Mouse (Mus musculus) C2C12 (cell line): ENCODE measurements around the gene Nmnat3. TPM values are rescaled to one million over a fixed set of nuclear protein-coding genes. Genes with fewer than 3 reads are reported as not detected.

Source experiments
- H3K27me3 ChIP-seq: one replicate; pipeline ENCODE4 v1.6.1; 2011; ENCODE audit not compliant: control insufficient read depth, insufficient read depth, insufficient read length
- H3K36me3 ChIP-seq: one replicate; pipeline ENCODE4 v1.6.1; 2011; ENCODE audit not compliant: control insufficient read depth, insufficient read depth
- H3K4me3 ChIP-seq: one replicate; pipeline ENCODE4 v1.5.1; 2011; ENCODE audit warnings: mild to moderate bottlenecking, control low read depth; ENCODE audit not compliant: poor library complexity, insufficient read depth, severe bottlenecking
- H3K79me2 ChIP-seq: one replicate; pipeline ENCODE4 v1.6.1; 2011; ENCODE audit not compliant: control insufficient read depth, insufficient read depth
- H3K79me3 ChIP-seq: one replicate; pipeline ENCODE4 v1.6.1; 2011; ENCODE audit warnings: low read depth, control low read depth
- H3ac ChIP-seq: one replicate; pipeline ENCODE3; 2011; ENCODE audit warnings: low read depth; ENCODE audit not compliant: control insufficient read depth, insufficient read length
- CEBPB ChIP-seq: IDR thresholded peaks from one replicate; pipeline ENCODE4 v1.6.1; 2011; ENCODE audit warnings: low read depth, mild to moderate bottlenecking, control low read depth, moderate library complexity
- CTCF ChIP-seq: IDR thresholded peaks from one replicate; pipeline ENCODE4 v1.5.1; 2011; ENCODE audit not compliant: control insufficient read depth, insufficient read depth, insufficient read length
- FOSL1 ChIP-seq: IDR thresholded peaks from one replicate; pipeline ENCODE4 v1.8.0; 2011; ENCODE audit warnings: mild to moderate bottlenecking, low read length; ENCODE audit not compliant: poor library complexity, insufficient read depth, severe bottlenecking
- MAX ChIP-seq: IDR thresholded peaks from one replicate; pipeline ENCODE4 v1.6.1; 2011; ENCODE audit warnings: mild to moderate bottlenecking, control low read depth
- MYOD1 ChIP-seq: IDR thresholded peaks from one replicate; pipeline ENCODE4 v1.6.1; 2011; ENCODE audit warnings: low read depth; ENCODE audit not compliant: control insufficient read depth, insufficient read length
- MYOG ChIP-seq: IDR thresholded peaks from one replicate; pipeline ENCODE4 v1.6.1; 2011; ENCODE audit not compliant: control insufficient read depth, insufficient read length; ENCODE audit errors: extremely low read depth
- USF1 ChIP-seq: IDR thresholded peaks from one replicate; pipeline ENCODE4 v1.6.1; 2011; ENCODE audit warnings: low read depth, mild to moderate bottlenecking, control low read depth, moderate library complexity
- polyA plus RNA-seq: library from polyadenylated mRNA; unstranded; fragments of >200 nt; fragmentation: generic; extraction: Trizol; gene quantifications from one replicate; pipeline ENCODE4 v1.2.1, GENCODE M21; 2012; ENCODE audit warnings: missing spikeins

Gene Nmnat3
- polyA plus RNA-seq, 1 experiment: 0.34 TPM

DNA sequence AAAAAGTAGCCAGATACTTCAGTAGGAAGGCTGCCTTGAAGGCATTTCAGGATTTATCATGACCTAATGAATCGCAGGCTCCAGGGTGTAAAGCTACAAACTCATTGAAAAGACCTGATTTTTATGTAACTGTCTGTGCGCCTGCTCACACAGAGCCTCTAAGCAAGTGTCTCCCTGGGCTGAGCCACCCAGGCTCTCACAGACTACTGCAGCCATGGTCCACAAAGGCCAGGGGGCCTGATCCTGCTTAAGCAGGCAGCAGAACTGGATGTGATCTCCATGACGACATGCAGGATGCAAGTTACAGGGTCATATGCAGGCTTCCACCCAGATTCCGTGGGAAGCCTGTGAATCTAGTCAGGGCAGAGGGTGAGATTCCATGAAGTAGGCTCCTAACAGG, 106.3 kb downstream of the Nmnat3 start:
- Histone ChIP-seq H3K79me2 (no peaks in the 10 kb centered on the region), H3K4me3 (no peak overlapping the region), H3ac (no peak overlapping the region), H3K36me3 (no peaks in the 10 kb centered on the region), H3K79me3 (no peaks in the 10 kb centered on the region), H3K27me3 (peaks cover 3% of the 10 kb centered on the region)
- TF ChIP-seq CEBPB (no peak), CTCF (no peak), MAX (no peak), USF1 (no peak), FOSL1 (no peak), MYOD1 (no peak), MYOG (no peak)

- no peak overlapping the region for H3ac ChIP-seq
- TF ChIP-seq MYOD1 (no peak), CEBPB (no peak), FOSL1 (no peak), MYOG (no peak), USF1 (no peak), CTCF (no peak), MAX (no peak)
- H3K27me3 ChIP-seq: no peaks in the 10 kb centered on the region
- H3K79me2 ChIP-seq: no peaks in the 10 kb centered on the region
- no peaks in the 10 kb centered on the region for H3K36me3 ChIP-seq
- H3K79me3 ChIP-seq: no peaks in the 10 kb centered on the region
- H3K4me3 ChIP-seq: no peak overlapping the region
These were observed 110.0 kb downstream of the Nmnat3 start for GRCm38 (mm10) chr9:98397211-98397610.

DNA sequence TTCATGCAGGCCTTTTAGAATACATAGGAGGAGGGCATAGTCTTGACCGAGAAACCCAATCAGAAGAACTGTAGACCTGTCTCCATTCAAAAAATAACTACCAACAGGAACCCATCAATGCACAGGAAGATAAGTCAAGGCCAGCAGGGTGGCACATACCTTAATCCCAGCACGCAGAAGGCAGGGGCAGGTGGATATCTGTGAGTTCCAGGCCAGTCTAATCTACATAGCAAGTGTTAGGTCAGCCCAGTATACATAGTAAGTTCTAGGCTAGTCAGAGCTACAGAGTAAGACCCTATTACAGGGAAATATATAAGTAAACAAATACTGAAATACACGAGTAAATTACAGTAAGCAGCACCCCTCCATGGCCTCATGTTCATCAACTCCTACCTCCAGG, 110.6 kb downstream of the Nmnat3 start:
- H3K27me3 ChIP-seq: no peaks in the 10 kb centered on the region
- TF ChIP-seq MYOG (no peak), USF1 (no peak), MAX (no peak), CTCF (no peak), MYOD1 (no peak), FOSL1 (no peak), CEBPB (no peak)
- no peaks in the 10 kb centered on the region for H3K36me3 ChIP-seq

GRCm38 (mm10) chr9:98400185-98400894, 113.1 kb downstream of the Nmnat3 start:
- Histone ChIP-seq H3K27me3 (no peaks in the 10 kb centered on the region), H3K79me2 (no peaks in the 10 kb centered on the region), H3K36me3 (no peaks in the 10 kb centered on the region), H3K4me3 (no peak overlapping the region), H3ac (no peak overlapping the region), H3K79me3 (no peaks in the 10 kb centered on the region)
- no peak for TF ChIP-seq USF1
- TF ChIP-seq MAX: no peak
- TF ChIP-seq MYOG: no peak
- TF ChIP-seq MYOD1: no peak
- TF ChIP-seq CEBPB: no peak
- no peak for TF ChIP-seq CTCF
- no peak for TF ChIP-seq FOSL1

More for the DNA sequence above, 110.6 kb downstream of the Nmnat3 start:
- Histone ChIP-seq H3K79me3 (no peaks in the 10 kb centered on the region), H3ac (no peak overlapping the region), H3K4me3 (no peak overlapping the region), H3K79me2 (no peaks in the 10 kb centered on the region)

- Histone ChIP-seq H3K4me3 (no peak overlapping the region), H3K27me3 (no peaks in the 10 kb centered on the region), H3ac (no peak overlapping the region), H3K79me3 (no peaks in the 10 kb centered on the region), H3K79me2 (no peaks in the 10 kb centered on the region), H3K36me3 (no peaks in the 10 kb centered on the region)
- TF ChIP-seq USF1 (no peak), CTCF (no peak), CEBPB (no peak), MYOD1 (no peak), FOSL1 (no peak), MAX (no peak), MYOG (no peak)
These were observed 114.4 kb downstream of the Nmnat3 start for GRCm38 (mm10) chr9:98401611-98402010.
